Mouse (Mus musculus) kidney, adult 2 months (tissue): ENCODE data around the gene Mphosph10. TPM values are rescaled to one million over a fixed set of nuclear protein-coding genes. Genes with fewer than 3 reads are reported as not detected.

Experiments
- DNase-seq: peaks from one replicate; pipeline ENCODE4 v3.0.0; 2021
- H3K27ac ChIP-seq: fragments of 200-500 bp; 2 replicates; pipeline ENCODE4 v1.5.1; 2012; ENCODE audit warnings: low read depth, low read length, control low read depth, inconsistent platforms; ENCODE audit not compliant: insufficient read depth
- H3K27me3 ChIP-seq: fragments of 200-500 bp; replicated peaks from 2 replicates; pipeline ENCODE4 v1.6.1; 2012; ENCODE audit warnings: mild to moderate bottlenecking, moderate library complexity, low read length, inconsistent platforms; ENCODE audit not compliant: control insufficient read depth, insufficient read depth
- H3K36me3 ChIP-seq: fragments of 200-500 bp; 2 replicates; pipeline ENCODE4 v1.6.1; 2012; ENCODE audit warnings: mild to moderate bottlenecking, moderate library complexity, low read length, inconsistent platforms; ENCODE audit not compliant: control insufficient read depth, insufficient read depth
- H3K4me1 ChIP-seq: fragments of 200-500 bp; 2 replicates; pipeline ENCODE4 v1.6.1; 2011; ENCODE audit warnings: low read length; ENCODE audit not compliant: control insufficient read depth, insufficient read depth
- H3K4me3 ChIP-seq: fragments of 200-500 bp; 2 replicates; pipeline ENCODE4 v1.5.1; 2011; ENCODE audit warnings: mild to moderate bottlenecking, low read depth, low read length, control low read depth; ENCODE audit not compliant: insufficient read depth
- CTCF ChIP-seq: fragments of 200-500 bp; conservative IDR thresholded peaks from 2 replicates; pipeline ENCODE4 v1.5.1; 2011; ENCODE audit warnings: low read depth, mild to moderate bottlenecking, control low read depth, low read length, moderate library complexity, mixed read lengths; ENCODE audit not compliant: insufficient read depth, insufficient read length
- POLR2A ChIP-seq: fragments of 200-500 bp; IDR thresholded peaks from one replicate; pipeline ENCODE4 v1.6.1; 2011; ENCODE audit warnings: low read depth, low read length, control low read depth
- WGBS: fragments of 180-500 bp; shearing (Covaris S2); methylation state at CpG from one replicate; pipeline ENCODE4 v1.1.7; 2018; 5-methylcytosine and 5-hydroxymethylcytosine counted together
- polyA plus RNA-seq: library from polyadenylated mRNA; depleted of rRNA; stranded (reverse); fragments of >200 nt; gene quantifications from 2 replicates; pipeline ENCODE4 v1.2.3, GENCODE M21; 2012; rRNA removed

The Mphosph10 gene
- polyA plus RNA-seq, 1 experiment = 1.5 TPM

DNA sequence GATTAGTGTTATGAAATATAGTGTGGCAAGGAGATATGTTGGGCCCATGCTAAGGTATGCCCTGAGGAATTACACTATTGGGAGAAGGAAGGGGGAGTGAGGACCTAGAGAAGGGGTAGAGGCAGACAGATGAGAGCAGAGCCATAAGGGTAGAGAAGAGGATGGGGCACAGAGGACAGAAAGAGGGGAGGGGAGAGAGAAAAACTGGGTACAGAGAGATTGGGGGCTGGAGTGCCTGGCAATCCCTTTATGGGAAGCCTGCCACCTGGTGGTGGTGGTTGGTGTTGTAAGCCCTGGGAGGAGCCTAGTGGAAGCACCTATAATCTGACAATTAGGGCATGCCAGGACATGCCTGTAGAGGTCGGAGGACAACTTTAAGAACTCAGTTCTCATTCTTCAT is 65.2 kb downstream of the Mphosph10 start:
- Histone ChIP-seq H3K27ac (no peak overlapping the region), H3K4me1 (no peaks in the 10 kb centered on the region), H3K36me3 (peaks cover 4% of the 10 kb centered on the region), H3K4me3 (no peak overlapping the region), H3K27me3 (no peaks in the 10 kb centered on the region)
- DNase-seq = peak; percentile 81
- WGBS = 6% methylated on average over 1 of the region's 1 CpGs
- TF ChIP-seq CTCF (peak; percentile 82), POLR2A (no peak)

Other genes with a start within 250 kb of the Mphosph10 start
- 0.31 and 0.60 TPM in 2 replicates for gene Trpm1, start 238.4 kb downstream of the Mphosph10 start, polyA plus RNA-seq
- 9.7 and 10.1 TPM in 2 replicates for gene Mtmr10, start 104.6 kb downstream of the Mphosph10 start, polyA plus RNA-seq
- gene Fan1, start 18.2 kb downstream of the Mphosph10 start, polyA plus RNA-seq = 2.8 and 3.2 TPM in 2 replicates
- gene Mcee, start 339 bp upstream of the Mphosph10 start, polyA plus RNA-seq = 77.6 and 106 TPM in 2 replicates
- 0.48 TPM in 2 replicates for gene Apba2, start 109.4 kb upstream of the Mphosph10 start, polyA plus RNA-seq